Mouse (Mus musculus) monocyte, adult 2 months (primary cell): Measurements from ENCODE around the gene Nelfa.
"Not testable (repeated sequence)": the region's sequence is repeated elsewhere in the genome, so short reads cannot be mapped to it uniquely, and the experiment has no call there.

Experiments used
- DNase-seq, 2 experiments: peaks; one replicate each; pipeline ENCODE4 v3.0.0; 2022; ENCODE audit warnings: low spot score in 2 of 2, low read depth in 1 of 2

Gene Nelfa

GRCm38 (mm10) chr5:33920037-33920436 lies 16.2 kb downstream of the Nelfa start:
- no peak for DNase-seq

- no peak for DNase-seq
Observed at GRCm38 (mm10) chr5:33919466-33919865, 16.7 kb downstream of the Nelfa start.

GRCm38 (mm10) chr5:33916616-33917015 lies 19.6 kb downstream of the Nelfa start:
- not testable (repeated sequence) for DNase-seq

GRCm38 (mm10) chr5:33915031-33915430 lies 21.2 kb downstream of the Nelfa start:
- DNase-seq = not testable (repeated sequence)

- no peak for DNase-seq
Observed at GRCm38 (mm10) chr5:33903176-33903575, 33.0 kb downstream of the Nelfa start.

GRCm38 (mm10) chr5:33902696-33903095 lies 33.5 kb downstream of the Nelfa start:
- DNase-seq = no peak

- no peak for DNase-seq
Observed at GRCm38 (mm10) chr5:33901278-33901677, 34.9 kb downstream of the Nelfa start.

- no peak for DNase-seq
Observed at GRCm38 (mm10) chr5:33900701-33901263, 35.4 kb downstream of the Nelfa start.

GRCm38 (mm10) chr5:33900101-33900500 lies 36.1 kb downstream of the Nelfa start:
- DNase-seq = no peak

- DNase-seq = no peak
Observed at GRCm38 (mm10) chr5:33899245-33899644, 37.0 kb downstream of the Nelfa start.

- no peak for DNase-seq
Observed at GRCm38 (mm10) chr5:33898671-33899070, 37.5 kb downstream of the Nelfa start.

GRCm38 (mm10) chr5:33897158-33897557 lies 39.1 kb downstream of the Nelfa start:
- DNase-seq = no peak

- DNase-seq = no peak
Observed at GRCm38 (mm10) chr5:33895116-33895515, 41.1 kb downstream of the Nelfa start.

GRCm38 (mm10) chr5:33893406-33893805 lies 42.8 kb downstream of the Nelfa start:
- DNase-seq = no peak

- no peak for DNase-seq
Observed at GRCm38 (mm10) chr5:33881118-33881517, 55.1 kb downstream of the Nelfa start.

GRCm38 (mm10) chr5:33875472-33875871 lies 60.7 kb downstream of the Nelfa start:
- no peak for DNase-seq

- no peak for DNase-seq
Observed at GRCm38 (mm10) chr5:33857693-33858092, 78.5 kb downstream of the Nelfa start.

- DNase-seq = no peak
Observed at GRCm38 (mm10) chr5:33854019-33854418, 82.2 kb downstream of the Nelfa start.

GRCm38 (mm10) chr5:33853086-33853485 lies 83.1 kb downstream of the Nelfa start:
- DNase-seq = no peak

- DNase-seq = no peak
Observed at GRCm38 (mm10) chr5:33851466-33851865, 84.7 kb downstream of the Nelfa start.
